Mouse (Mus musculus) heart, embryonic 13.5 days (tissue): ENCODE data around the gene 4930558K02Rik. TPM values are rescaled to one million over a fixed set of nuclear protein-coding genes. Genes with fewer than 3 reads are reported as not detected.
A peak's percentile ranks its signal among the peaks of the same experiment; 100 is the strongest.

Experiments used
- ATAC-seq: fragments of 200-750 bp; cut with Nextera tagmentation; 2 replicates; pipeline ENCODE4 v1.8.0; 2017; ENCODE audit warnings: moderate TSS enrichment; ENCODE audit not compliant: insufficient number of reproducible peaks, low FRiP score, low TSS enrichment; ENCODE audit errors: extremely low read depth
- H3K27ac ChIP-seq: fragments of 300-500 bp; sonication (generic); replicated peaks from 2 replicates; pipeline ENCODE4 v1.5.1; 2015; ENCODE audit warnings: moderate library complexity, mild to moderate bottlenecking, inconsistent platforms
- H3K27me3 ChIP-seq: fragments of 300-500 bp; sonication (generic); replicated peaks from 2 replicates; pipeline ENCODE4 v1.6.1; 2015; ENCODE audit warnings: mild to moderate bottlenecking, inconsistent platforms
- H3K36me3 ChIP-seq: fragments of 300-500 bp; sonication (generic); 2 replicates; pipeline ENCODE4 v1.6.1; 2015; ENCODE audit warnings: mild to moderate bottlenecking, inconsistent platforms
- H3K4me1 ChIP-seq: fragments of 300-500 bp; sonication (generic); 2 replicates; pipeline ENCODE4 v1.6.1; 2015; ENCODE audit warnings: inconsistent platforms
- H3K4me2 ChIP-seq: fragments of 300-500 bp; sonication (generic); 2 replicates; pipeline ENCODE4 v1.6.1; 2015; ENCODE audit warnings: inconsistent platforms, mild to moderate bottlenecking, moderate library complexity
- H3K4me3 ChIP-seq: fragments of 300-500 bp; sonication (generic); 2 replicates; pipeline ENCODE4 v1.5.1; 2015; ENCODE audit warnings: moderate library complexity, mild to moderate bottlenecking, inconsistent platforms
- H3K9ac ChIP-seq: fragments of 300-500 bp; sonication (generic); 2 replicates; pipeline ENCODE4 v1.6.1; 2015; ENCODE audit warnings: inconsistent platforms, mild to moderate bottlenecking, moderate library complexity
- H3K9me3 ChIP-seq: fragments of 300-500 bp; sonication (generic); 2 replicates; pipeline ENCODE4 v1.6.1; 2016; ENCODE audit warnings: inconsistent platforms
- WGBS: fragments of 180-500 bp; shearing (Covaris S2); methylation state at CpG from one replicate; pipeline ENCODE4 v1.1.7; 2015; ENCODE audit warnings: mixed read lengths; 5-methylcytosine and 5-hydroxymethylcytosine counted together
- polyA plus RNA-seq: library from polyadenylated mRNA; unstranded; fragments of >200 nt; fragmentation: Nextera tagmentation; extraction: Ambion mirVana; gene quantifications from 2 replicates; pipeline ENCODE4 v1.2.1, GENCODE M21; 2015

Gene 4930558K02Rik
- polyA plus RNA-seq, 1 experiment from 2014 or later, result not detected

DNA sequence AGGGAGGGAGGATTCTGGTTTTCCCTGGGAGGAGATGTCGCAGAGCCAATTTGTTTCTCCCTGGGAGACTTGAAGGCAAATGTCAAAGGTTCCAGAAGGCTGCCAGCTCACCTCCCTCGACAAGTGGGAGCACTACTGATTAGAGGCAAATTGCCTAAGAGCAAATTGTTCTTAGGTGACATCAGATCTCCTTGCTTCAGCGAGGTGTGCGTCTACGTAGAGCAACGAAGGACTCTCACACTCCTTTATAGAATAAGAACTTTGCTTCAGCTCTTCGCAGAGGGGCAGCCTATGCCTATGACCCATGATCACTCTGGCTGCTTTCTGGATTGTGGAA lies 65.8 kb downstream of the 4930558K02Rik start:
- no peak for ATAC-seq
- no peak overlapping the region for H3K27ac ChIP-seq
- no peak overlapping the region for H3K4me2 ChIP-seq
- no peaks in the 10 kb centered on the region for H3K27me3 ChIP-seq
- H3K4me1 ChIP-seq, result peaks cover 16% of the 10 kb centered on the region
- H3K9ac ChIP-seq, result no peak overlapping the region
- no peaks in the 10 kb centered on the region for H3K9me3 ChIP-seq
- WGBS, result 32% methylated on average over 7 of the region's 7 CpGs
- H3K36me3 ChIP-seq, result no peaks in the 10 kb centered on the region
- H3K4me3 ChIP-seq, result no peak overlapping the region

DNA sequence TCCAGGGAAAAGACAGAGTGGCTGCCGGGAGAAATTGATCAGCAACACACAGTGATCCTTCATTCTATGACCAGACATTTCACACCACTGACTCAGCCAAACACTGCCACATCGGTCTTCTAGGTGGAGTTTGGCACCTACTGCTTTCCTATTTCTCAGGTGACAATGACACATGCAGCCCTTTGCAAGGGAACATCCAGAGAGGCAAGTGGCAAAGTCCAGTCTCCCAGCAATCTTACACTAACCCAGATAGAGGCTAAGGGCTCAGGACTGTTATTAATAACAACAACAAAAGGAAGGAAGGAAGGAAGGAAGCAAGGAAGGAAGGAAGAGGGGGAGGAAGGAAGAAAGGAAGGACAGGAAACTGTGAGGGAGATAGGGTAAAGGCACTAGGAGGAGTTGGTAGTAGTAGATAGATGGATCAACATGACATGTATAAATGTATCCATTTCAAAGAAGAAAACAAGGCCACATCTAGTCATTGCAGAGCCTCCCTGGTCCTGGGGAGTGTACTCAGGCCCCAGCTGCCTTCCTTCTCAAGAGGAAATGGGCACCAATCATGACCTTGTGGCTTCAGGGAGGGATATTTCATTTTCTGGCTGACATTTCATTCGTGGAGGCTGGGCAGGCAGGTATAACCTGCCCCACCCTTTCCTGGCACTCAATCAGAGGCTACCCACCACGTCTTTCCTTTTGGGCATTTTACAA lies 66.3 kb downstream of the 4930558K02Rik start:
- H3K27me3 ChIP-seq, result no peaks in the 10 kb centered on the region
- no peaks in the 10 kb centered on the region for H3K9me3 ChIP-seq
- WGBS, result 53% methylated on average over 4 of the region's 4 CpGs
- peaks cover 15% of the 10 kb centered on the region for H3K4me1 ChIP-seq
- H3K27ac ChIP-seq, result no peak overlapping the region
- H3K36me3 ChIP-seq, result no peaks in the 10 kb centered on the region
- H3K4me3 ChIP-seq, result no peak overlapping the region
- no peak overlapping the region for H3K4me2 ChIP-seq
- H3K9ac ChIP-seq, result no peak overlapping the region
- ATAC-seq, result no peak

DNA sequence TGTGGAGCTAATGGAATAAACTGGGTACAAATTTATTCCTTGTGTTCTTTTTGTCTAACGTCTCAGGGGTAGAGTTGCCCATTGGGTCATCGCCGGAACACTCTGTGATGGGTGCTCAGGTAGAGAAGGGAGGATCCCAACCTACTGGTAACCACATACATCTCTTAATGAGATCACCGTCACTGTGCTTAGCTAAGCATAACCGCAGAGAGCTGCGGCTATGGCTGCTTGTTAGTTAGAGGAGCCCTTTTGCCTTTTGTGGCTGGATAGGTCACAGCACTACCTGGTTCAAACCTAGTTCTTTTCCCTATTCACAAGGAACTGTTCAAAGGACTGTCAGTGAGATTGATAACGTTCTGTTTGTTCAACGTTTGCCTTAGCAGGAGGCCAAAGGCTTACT lies 70.4 kb downstream of the 4930558K02Rik start:
- 81% methylated on average over 8 of the region's 8 CpGs for whole genome bisulfite sequencing
- Histone ChIP-seq H3K4me2 (no peak overlapping the region), H3K4me1 (peaks cover 16% of the 10 kb centered on the region), H3K36me3 (no peaks in the 10 kb centered on the region), H3K9ac (no peak overlapping the region), H3K27me3 (no peaks in the 10 kb centered on the region), H3K27ac (no peak overlapping the region), H3K4me3 (no peak overlapping the region), H3K9me3 (no peaks in the 10 kb centered on the region)
- no peak for ATAC-seq

DNA sequence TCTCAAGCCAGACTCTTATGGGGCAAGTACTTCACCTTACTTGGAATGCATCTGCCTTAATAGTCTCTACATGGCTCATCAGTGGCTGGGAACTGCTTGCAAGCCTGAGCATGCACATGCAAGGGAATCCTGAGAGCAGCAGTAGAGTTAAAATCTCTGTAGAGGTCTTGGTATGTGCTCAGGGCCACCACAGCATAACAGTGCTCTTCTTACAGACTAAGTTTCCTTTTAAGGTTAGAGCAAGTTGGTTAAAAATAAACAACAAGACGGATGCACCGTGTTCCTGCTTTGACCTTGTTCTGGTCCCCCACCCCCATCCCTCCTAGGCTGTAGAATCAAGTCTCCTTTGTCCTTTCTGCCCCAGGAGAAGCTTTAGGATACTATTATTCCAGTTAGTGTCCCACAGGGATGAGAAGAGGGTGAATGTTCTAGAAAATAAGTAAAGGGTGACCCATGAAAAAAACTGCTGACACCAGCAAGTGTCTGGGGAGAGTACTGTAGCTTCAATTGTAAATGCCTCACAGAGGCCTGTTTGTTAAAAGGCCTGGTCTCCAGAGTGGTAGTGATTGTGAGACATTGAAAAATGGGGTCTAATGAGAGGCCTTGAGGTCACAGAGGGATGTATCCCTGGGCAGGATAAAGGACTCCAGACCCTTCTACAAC lies 71.5 kb downstream of the 4930558K02Rik start:
- no peaks in the 10 kb centered on the region for H3K27me3 ChIP-seq
- H3K4me1 ChIP-seq, result peaks cover 11% of the 10 kb centered on the region
- no peaks in the 10 kb centered on the region for H3K9me3 ChIP-seq
- no peaks in the 10 kb centered on the region for H3K36me3 ChIP-seq
- 11% methylated on average over 2 of the region's 2 CpGs for WGBS
- no peak overlapping the region for H3K9ac ChIP-seq
- no peak overlapping the region for H3K4me3 ChIP-seq
- peak overlapping the region; percentile 50 for H3K27ac ChIP-seq
- no peak for ATAC-seq
- no peak overlapping the region for H3K4me2 ChIP-seq

DNA sequence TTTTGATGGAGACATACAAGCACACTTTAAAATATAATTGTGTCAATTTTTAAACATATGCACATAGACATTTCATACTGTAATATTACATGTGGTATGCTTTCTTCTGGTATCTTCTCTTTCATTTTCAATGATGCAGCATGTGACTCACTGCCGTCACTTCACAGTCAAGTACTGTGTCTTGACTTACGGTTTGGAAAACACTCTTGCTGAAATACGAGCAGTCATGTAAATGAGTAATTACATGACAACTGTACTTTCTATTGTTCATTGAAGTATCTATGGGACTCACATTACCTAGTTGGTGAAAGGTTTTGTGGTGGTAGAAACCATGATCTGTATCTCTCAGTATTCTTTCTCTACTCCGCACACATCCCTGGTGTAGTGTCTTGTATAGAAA lies 72.3 kb downstream of the 4930558K02Rik start:
- H3K4me3 ChIP-seq, result no peak overlapping the region
- no peak overlapping the region for H3K9ac ChIP-seq
- ATAC-seq, result no peak
- no peak overlapping the region for H3K4me2 ChIP-seq
- WGBS, result 82% methylated on average over 4 of the region's 4 CpGs
- H3K4me1 ChIP-seq, result peaks cover 11% of the 10 kb centered on the region
- no peaks in the 10 kb centered on the region for H3K27me3 ChIP-seq
- no peaks in the 10 kb centered on the region for H3K9me3 ChIP-seq
- H3K27ac ChIP-seq, result no peak overlapping the region
- H3K36me3 ChIP-seq, result no peaks in the 10 kb centered on the region

DNA sequence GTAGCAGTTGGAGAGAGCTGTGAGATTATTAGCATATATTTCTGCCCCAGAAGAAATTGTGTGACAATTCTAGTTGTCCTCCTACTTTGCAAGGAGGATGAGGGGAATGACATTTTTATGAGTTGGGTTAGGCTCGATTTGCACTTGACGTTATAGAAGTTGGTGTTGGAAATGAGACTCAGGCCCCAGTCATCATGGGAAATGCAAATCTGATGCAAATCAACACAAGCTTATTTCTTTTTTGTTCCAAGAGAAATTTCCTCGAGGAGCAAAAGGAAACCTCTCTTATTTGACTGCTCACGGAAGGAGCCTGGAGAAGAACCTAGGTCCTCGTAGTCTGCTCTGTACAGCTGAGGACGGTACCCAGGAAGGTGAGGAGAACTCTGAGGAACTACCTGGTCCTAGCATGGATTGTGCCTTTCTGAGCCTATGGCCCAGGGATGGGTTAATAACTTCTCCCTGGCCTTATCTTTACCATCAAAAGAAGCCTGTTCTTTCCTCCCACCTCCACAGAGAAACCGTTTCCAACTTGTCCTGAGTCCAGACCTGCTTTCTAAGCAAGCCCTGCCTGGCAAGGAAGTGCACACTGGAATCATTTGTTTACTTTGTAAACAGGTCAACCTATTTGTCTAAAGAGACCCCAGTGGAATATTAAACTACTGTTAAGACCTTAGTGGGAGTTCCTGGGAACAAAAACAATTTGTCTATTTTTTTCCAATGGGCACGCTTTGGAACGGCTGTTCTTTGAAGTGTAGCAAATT lies 76.6 kb downstream of the 4930558K02Rik start:
- no peaks in the 10 kb centered on the region for H3K9me3 ChIP-seq
- H3K36me3 ChIP-seq, result no peaks in the 10 kb centered on the region
- no peaks in the 10 kb centered on the region for H3K27me3 ChIP-seq
- peaks cover 7% of the 10 kb centered on the region for H3K4me1 ChIP-seq
- no peak for ATAC-seq
- 71% methylated on average over 9 of the region's 9 CpGs for WGBS
- H3K9ac ChIP-seq, result no peak overlapping the region
- H3K27ac ChIP-seq, result no peak overlapping the region
- no peak overlapping the region for H3K4me3 ChIP-seq
- no peak overlapping the region for H3K4me2 ChIP-seq

DNA sequence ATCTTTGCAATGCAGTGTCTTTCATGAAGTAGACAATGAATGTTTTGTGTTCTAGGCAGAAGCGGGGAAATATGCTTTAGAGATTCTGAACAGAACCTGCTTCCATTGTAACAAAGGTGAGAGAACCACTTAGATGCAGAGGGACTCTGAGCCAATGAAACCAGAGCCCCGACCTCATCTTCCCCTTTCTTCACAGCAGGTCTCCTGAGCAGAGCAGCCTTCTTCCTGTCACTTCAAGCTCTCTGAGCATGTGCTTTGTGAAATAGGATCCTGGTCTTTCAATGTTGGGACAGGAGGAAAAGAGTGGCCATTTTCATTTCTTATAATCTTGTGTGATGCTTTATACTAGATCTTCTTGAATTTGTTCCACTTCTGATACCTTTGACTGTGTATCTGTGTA lies 79.3 kb downstream of the 4930558K02Rik start:
- Histone ChIP-seq H3K27ac (no peak overlapping the region), H3K4me2 (no peak overlapping the region), H3K9ac (no peak overlapping the region), H3K36me3 (no peaks in the 10 kb centered on the region), H3K9me3 (no peaks in the 10 kb centered on the region), H3K4me1 (peaks cover 12% of the 10 kb centered on the region), H3K4me3 (no peak overlapping the region), H3K27me3 (no peaks in the 10 kb centered on the region)
- WGBS, result 48% methylated on average over 2 of the region's 2 CpGs
- ATAC-seq, result no peak

DNA sequence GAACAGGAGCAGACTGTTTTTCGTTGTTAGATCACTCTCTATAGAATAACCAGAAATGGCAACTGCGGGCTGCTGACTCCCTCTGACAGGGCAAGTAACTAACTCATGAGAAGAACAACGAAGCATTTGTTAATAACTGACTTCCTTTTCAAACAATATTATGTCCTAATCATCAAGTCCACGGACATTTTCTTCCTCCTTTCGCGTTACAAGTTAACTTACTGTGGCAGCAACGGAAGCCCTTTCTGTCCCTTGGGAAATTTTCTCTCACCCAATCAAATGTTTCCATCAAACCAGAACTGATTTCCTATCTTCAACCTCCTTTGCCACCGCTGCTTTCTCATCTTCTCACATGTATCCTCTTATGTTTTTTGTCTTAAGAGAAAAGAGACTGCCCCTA lies 82.2 kb downstream of the 4930558K02Rik start:
- no peak for ATAC-seq
- Histone ChIP-seq H3K27ac (no peak overlapping the region), H3K4me1 (peaks cover 25% of the 10 kb centered on the region), H3K9me3 (no peaks in the 10 kb centered on the region), H3K4me2 (no peak overlapping the region), H3K9ac (no peak overlapping the region), H3K4me3 (no peak overlapping the region), H3K27me3 (no peaks in the 10 kb centered on the region), H3K36me3 (no peaks in the 10 kb centered on the region)
- 78% methylated on average over 8 of the region's 8 CpGs for WGBS

DNA sequence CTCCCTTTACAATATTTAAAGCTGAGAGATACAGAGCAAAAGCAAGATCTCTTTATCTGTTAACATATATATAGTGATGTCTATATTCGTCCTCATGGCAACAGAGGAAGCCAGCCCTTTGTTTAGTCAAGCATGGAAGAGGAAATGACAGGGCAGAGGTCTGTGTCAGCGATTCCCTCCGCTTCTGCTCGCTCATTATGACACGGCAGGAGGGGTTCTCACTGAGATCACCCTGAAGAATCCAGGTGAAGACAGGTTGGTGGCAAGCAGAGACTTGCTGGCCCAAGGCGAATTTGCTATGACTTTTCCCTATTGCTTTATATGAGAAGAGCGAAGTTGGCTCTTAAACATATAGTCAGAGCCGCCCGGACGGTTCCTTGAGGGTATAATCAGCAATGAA lies 83.3 kb downstream of the 4930558K02Rik start:
- no peak overlapping the region for H3K27ac ChIP-seq
- 60% methylated on average over 10 of the region's 10 CpGs for WGBS
- 0 out of 2 replicates have a peak overlapping the region, but pooled peaks have one; percentile 22 for H3K4me2 ChIP-seq
- peaks cover 31% of the 10 kb centered on the region for H3K4me1 ChIP-seq
- H3K4me3 ChIP-seq, result no peak overlapping the region
- no peak for ATAC-seq
- H3K9ac ChIP-seq, result no peak overlapping the region
- no peaks in the 10 kb centered on the region for H3K36me3 ChIP-seq
- H3K9me3 ChIP-seq, result no peaks in the 10 kb centered on the region
- H3K27me3 ChIP-seq, result no peaks in the 10 kb centered on the region

DNA sequence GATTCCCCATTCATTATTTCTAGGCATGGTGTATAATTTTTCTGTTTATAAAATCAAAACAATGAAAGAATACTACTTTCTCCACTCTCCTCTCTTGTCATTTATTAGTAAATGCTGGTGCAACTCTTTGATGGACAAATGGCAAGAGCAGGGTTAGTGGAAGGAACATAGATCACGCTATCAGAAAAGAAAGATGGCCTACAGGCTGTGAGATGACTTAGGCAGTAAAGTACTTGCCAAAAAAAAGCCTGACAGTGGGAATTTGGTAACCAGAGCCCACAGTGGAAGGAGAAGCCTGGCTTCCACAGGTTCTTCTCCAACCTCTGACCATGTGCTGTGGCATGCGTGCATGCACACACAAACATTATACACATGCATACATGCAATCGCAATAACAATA lies 84.4 kb downstream of the 4930558K02Rik start:
- H3K9ac ChIP-seq, result no peak overlapping the region
- peaks cover 31% of the 10 kb centered on the region for H3K4me1 ChIP-seq
- H3K27ac ChIP-seq, result peak overlapping the region; percentile 74; the same call in 1 of the 2 replicates
- H3K36me3 ChIP-seq, result no peaks in the 10 kb centered on the region
- 93% methylated on average over 3 of the region's 3 CpGs for WGBS
- H3K27me3 ChIP-seq, result no peaks in the 10 kb centered on the region
- no peak overlapping the region for H3K4me3 ChIP-seq
- no peaks in the 10 kb centered on the region for H3K9me3 ChIP-seq
- no peak for ATAC-seq
- no peak overlapping the region for H3K4me2 ChIP-seq

DNA sequence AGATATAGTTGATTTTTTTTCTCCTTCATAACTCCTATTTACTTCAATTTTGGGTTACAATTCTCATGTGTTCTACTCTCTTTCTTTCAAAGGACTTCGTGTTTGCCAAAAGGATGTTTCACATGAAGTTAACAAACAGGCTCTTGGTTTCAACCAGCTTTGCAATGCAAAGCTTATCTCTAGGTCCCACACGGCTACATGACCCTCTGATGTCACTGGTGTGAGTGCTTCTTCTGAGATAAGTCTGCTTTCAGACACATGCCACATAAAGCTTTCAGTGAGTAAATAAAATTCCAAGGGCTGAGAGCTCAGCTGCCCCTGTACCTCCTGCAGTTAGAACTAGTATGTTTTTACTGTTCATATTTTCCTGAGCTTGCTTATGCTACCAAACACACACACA lies 84.9 kb downstream of the 4930558K02Rik start:
- peak; percentile 82 for ATAC-seq
- peaks cover 31% of the 10 kb centered on the region for H3K4me1 ChIP-seq
- peak overlapping the region; percentile 74 for H3K27ac ChIP-seq
- no peak overlapping the region for H3K9ac ChIP-seq
- peak overlapping the region; percentile 24; the same call in 1 of the 2 replicates for H3K4me2 ChIP-seq
- H3K36me3 ChIP-seq, result no peaks in the 10 kb centered on the region
- no peak overlapping the region for H3K4me3 ChIP-seq
- H3K9me3 ChIP-seq, result no peaks in the 10 kb centered on the region
- no peaks in the 10 kb centered on the region for H3K27me3 ChIP-seq
- 17% methylated on average over 2 of the region's 2 CpGs for WGBS
